Mouse (Mus musculus) liver, adult 2 months (tissue): ENCODE results near the gene Apoc2. TPM values are rescaled to one million over a fixed set of nuclear protein-coding genes. Genes with fewer than 3 reads are reported as not detected.
A peak's percentile ranks its signal among the peaks of the same experiment; 100 is the strongest.

ENCODE experiments used
- DNase-seq: peaks from one replicate; pipeline ENCODE4 v3.0.0-alpha.2; 2011; ENCODE audit warnings: low read depth, low spot score; ENCODE audit errors: extremely low read depth
- H3K27ac ChIP-seq: fragments of 200-500 bp; replicated peaks from 2 replicates; pipeline ENCODE4 v1.5.1; 2012; ENCODE audit warnings: low read depth, mild to moderate bottlenecking, control low read depth, inconsistent platforms, low read length; ENCODE audit not compliant: insufficient read depth
- H3K27me3 ChIP-seq: fragments of 200-500 bp; 2 replicates; pipeline ENCODE4 v1.6.1; 2012; ENCODE audit warnings: mild to moderate bottlenecking, moderate library complexity, low read length, inconsistent platforms; ENCODE audit not compliant: control insufficient read depth, insufficient read depth
- H3K36me3 ChIP-seq: fragments of 200-500 bp; 2 replicates; pipeline ENCODE4 v1.6.1; 2012; ENCODE audit warnings: low read length, inconsistent platforms; ENCODE audit not compliant: control insufficient read depth, insufficient read depth
- H3K4me1 ChIP-seq: fragments of 200-500 bp; 2 replicates; pipeline ENCODE4 v1.6.1; 2011; ENCODE audit warnings: low read length; ENCODE audit not compliant: control insufficient read depth, insufficient read depth
- H3K4me3 ChIP-seq: fragments of 200-500 bp; 2 replicates; pipeline ENCODE4 v1.5.1; 2011; ENCODE audit warnings: low read depth, mild to moderate bottlenecking, control low read depth, low read length, moderate library complexity; ENCODE audit not compliant: insufficient read depth
- H3K79me2 ChIP-seq: fragments of 200-500 bp; 2 replicates; pipeline ENCODE4 v1.6.1; 2012; ENCODE audit warnings: inconsistent platforms, mild to moderate bottlenecking, low read length, moderate library complexity; ENCODE audit not compliant: control insufficient read depth, insufficient read depth
- H3K9ac ChIP-seq: fragments of 200-500 bp; 2 replicates; pipeline ENCODE4 v1.6.1; 2012; ENCODE audit warnings: low read depth, mild to moderate bottlenecking, control low read depth, inconsistent platforms, low read length
- CTCF ChIP-seq: fragments of 200-500 bp; IDR thresholded peaks from 2 replicates; pipeline ENCODE4 v1.5.1; 2011; ENCODE audit warnings: low read depth, low read length, control low read depth
- POLR2A ChIP-seq: fragments of 200-500 bp; IDR thresholded peaks from 2 replicates; pipeline ENCODE4 v1.6.1; 2011; ENCODE audit warnings: low read length, control low read depth; ENCODE audit not compliant: insufficient read depth; ENCODE audit errors: extremely low read depth
- WGBS: fragments of 180-500 bp; shearing (Covaris S2); methylation state at CpG from one replicate; pipeline ENCODE4 v1.1.7; 2018; 5-methylcytosine and 5-hydroxymethylcytosine counted together
- polyA plus RNA-seq: library from polyadenylated mRNA; depleted of rRNA; stranded (reverse); fragments of >200 nt; gene quantifications from 2 replicates; pipeline ENCODE4 v1.2.3, GENCODE M21; 2012
- total RNA-seq: library from RNA; depleted of rRNA; stranded (reverse); fragments of >200 nt; gene quantifications from 2 replicates; pipeline ENCODE4 v1.2.3, GENCODE M21; 2014

Gene Apoc2
- total and polyA plus RNA-seq, 2 experiments: 221 to 283 TPM

DNA sequence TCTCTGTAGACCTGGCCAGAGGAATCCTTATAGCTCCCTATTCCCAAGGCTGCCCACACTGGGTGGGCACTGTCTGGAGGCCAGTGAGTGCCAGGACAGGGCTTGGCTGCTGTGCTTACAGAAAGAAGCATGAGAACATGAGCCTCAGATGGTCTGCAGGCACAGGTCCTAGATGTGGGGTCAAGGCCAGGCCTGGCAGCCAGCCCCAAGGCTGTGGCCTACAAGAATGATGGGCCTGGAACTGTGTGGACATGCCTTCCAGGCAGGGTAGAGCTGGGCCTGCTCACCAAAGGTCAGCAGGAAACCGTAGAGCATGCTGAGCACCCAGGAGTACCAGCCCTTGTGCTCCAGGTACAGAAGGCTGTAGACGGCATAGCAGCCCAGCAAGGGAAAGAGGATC lies 43.1 kb downstream of the Apoc2 start:
- no peaks in the 10 kb centered on the region for H3K4me1 ChIP-seq
- H3K79me2 ChIP-seq: no peaks in the 10 kb centered on the region
- H3K4me3 ChIP-seq: no peak overlapping the region
- 84% methylated on average over 2 of the region's 2 CpGs for WGBS
- H3K36me3 ChIP-seq: peaks cover 5% of the 10 kb centered on the region
- no peak overlapping the region for H3K9ac ChIP-seq
- no peak for DNase-seq
- H3K27ac ChIP-seq: no peak overlapping the region
- TF ChIP-seq CTCF (no peak), POLR2A (no peak)
- no peaks in the 10 kb centered on the region for H3K27me3 ChIP-seq

DNA sequence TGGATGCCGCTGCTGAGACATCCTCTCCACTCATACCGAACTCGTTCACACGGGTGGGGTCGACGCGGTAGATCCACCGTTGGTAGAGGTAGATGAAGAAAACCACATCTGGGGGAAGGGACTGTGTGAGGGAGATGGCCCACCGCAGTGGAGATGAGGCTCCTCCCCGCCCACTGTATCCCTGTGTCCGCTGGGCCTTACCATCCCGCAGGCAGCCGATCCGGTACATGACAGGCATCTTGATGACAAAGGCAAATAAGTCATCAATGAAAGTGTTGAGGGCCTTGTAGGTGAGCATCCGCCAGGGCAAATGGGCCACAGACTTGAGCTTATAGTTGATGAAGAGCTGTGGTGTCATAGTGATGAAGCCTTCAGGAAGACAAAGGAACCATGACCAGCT lies 43.9 kb downstream of the Apoc2 start:
- no peak for DNase-seq
- Histone ChIP-seq H3K27me3 (no peaks in the 10 kb centered on the region), H3K4me1 (no peaks in the 10 kb centered on the region), H3K79me2 (no peaks in the 10 kb centered on the region), H3K9ac (no peak overlapping the region), H3K4me3 (no peak overlapping the region), H3K27ac (no peak overlapping the region), H3K36me3 (peaks cover 5% of the 10 kb centered on the region)
- TF ChIP-seq CTCF (no peak), POLR2A (no peak)
- 95% methylated on average over 15 of the region's 15 CpGs for WGBS

DNA sequence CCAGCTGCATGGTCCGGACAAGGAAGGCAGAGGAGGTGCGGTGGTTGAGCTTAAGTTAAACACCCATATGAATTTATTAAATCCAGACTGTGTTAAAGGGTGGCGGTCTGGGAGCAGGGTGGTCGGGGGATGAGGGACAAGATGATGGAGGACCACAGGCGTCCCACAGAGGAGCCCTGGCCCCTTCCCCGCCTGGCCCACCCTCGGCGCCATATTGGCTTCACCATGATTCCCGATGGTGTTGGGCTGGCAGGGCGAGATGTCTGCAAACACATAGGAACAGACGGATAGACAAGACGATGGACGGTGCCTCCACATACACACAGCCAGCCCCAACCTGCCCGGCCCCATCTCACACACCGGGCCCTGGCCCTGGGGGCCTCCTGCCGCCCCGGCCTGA lies 44.5 kb downstream of the Apoc2 start:
- Histone ChIP-seq H3K9ac (no peak overlapping the region), H3K27me3 (no peaks in the 10 kb centered on the region), H3K4me1 (no peaks in the 10 kb centered on the region), H3K79me2 (no peaks in the 10 kb centered on the region), H3K27ac (no peak overlapping the region), H3K36me3 (peaks cover 5% of the 10 kb centered on the region), H3K4me3 (no peak overlapping the region)
- 96% methylated on average over 17 of the region's 17 CpGs for WGBS
- no peak for DNase-seq
- TF ChIP-seq POLR2A: no peak
- no peak for TF ChIP-seq CTCF

DNA sequence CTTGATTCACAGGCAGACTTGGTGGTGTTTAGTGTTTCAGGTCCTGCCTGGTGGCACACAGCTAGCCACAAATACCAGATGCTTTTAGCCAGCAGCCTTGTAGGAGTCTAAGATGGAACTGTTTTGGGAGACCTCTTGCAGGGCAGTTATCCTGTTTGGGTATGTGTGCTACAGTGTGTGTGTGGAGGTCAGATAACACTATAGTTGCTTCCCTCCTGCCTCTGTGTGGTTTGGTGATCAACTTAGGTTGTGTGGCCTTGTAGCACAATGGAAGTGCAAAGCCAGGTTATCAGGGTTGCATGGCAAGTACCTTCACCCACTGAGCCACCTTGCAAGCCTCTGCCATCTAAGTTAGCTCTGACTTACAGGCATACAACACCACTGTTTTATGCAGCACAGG lies 45.0 kb downstream of the Apoc2 start:
- H3K4me3 ChIP-seq: no peak overlapping the region
- H3K27me3 ChIP-seq: no peaks in the 10 kb centered on the region
- H3K79me2 ChIP-seq: no peaks in the 10 kb centered on the region
- H3K27ac ChIP-seq: no peak overlapping the region
- DNase-seq: no peak
- TF ChIP-seq CTCF (no peak), POLR2A (no peak)
- H3K9ac ChIP-seq: no peak overlapping the region
- no peaks in the 10 kb centered on the region for H3K4me1 ChIP-seq
- peaks cover 5% of the 10 kb centered on the region for H3K36me3 ChIP-seq

DNA sequence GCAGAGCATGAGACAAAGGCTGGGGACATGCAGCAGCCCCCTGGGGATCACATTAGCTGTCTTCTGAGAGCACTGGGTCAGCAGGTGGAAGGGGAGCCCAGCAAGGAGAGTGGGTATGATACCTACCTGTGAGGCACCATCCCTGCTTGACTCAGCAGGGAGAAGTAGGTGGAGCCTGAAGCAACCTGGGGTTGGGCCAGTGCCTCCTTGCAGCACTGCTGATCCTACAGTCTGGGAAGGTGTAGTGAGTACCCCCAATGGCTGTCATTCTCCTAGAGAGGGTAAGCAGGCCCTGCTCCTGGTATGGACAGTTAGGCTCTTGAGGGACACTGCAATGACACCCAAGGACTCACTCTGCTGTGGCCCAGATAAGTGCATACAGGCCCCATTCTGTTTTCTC lies 45.5 kb downstream of the Apoc2 start:
- Histone ChIP-seq H3K36me3 (peaks cover 5% of the 10 kb centered on the region), H3K27me3 (no peaks in the 10 kb centered on the region), H3K9ac (no peak overlapping the region), H3K79me2 (no peaks in the 10 kb centered on the region), H3K4me1 (no peaks in the 10 kb centered on the region), H3K27ac (no peak overlapping the region), H3K4me3 (no peak overlapping the region)
- DNase-seq: no peak
- no peak for TF ChIP-seq POLR2A
- TF ChIP-seq CTCF: no peak

DNA sequence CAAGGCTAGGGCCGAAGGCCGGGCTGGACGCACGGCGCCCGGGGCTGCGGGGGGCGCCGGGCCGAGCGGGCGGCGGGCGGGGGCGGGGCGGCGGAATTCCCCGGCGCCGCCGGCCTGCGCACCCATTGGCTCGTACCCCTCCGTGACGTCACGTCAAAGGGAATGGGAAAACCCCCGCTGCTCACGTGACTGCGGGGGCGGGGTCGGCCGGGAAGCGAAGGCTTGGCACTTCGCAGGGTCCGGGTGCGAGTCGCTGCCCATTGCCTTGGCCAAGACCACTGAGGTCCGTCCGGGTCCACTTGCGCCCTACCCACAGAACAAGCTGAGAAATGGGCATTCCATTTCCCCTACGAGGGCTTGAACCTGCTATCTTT lies 48.4 kb downstream of the Apoc2 start, which contains the start of gene Relb:
TSS of gene Relb (minus strand) at position 78 of the 374 bp plus-strand sequence.
- Histone ChIP-seq H3K4me1 (no peaks in the 10 kb centered on the region), H3K9ac (peak within 1 kb of the TSS; percentile 82), H3K27ac (peak within 1 kb of the TSS; percentile 46), H3K4me3 (peak within 1 kb of the TSS; percentile 68), H3K36me3 (peaks cover 4% of the 10 kb centered on the region), H3K79me2 (no peaks in the 10 kb centered on the region), H3K27me3 (no peaks in the 10 kb centered on the region)
- 2% methylated on average over 40 of the region's 41 CpGs for WGBS
- TF ChIP-seq POLR2A (no peak), CTCF (no peak)
- peak; percentile 21 for DNase-seq
